Mouse (Mus musculus): Measurements from ENCODE around the gene Mroh2b.

The Mroh2b gene

GRCm38 (mm10) chr15:4898437-4898836 is at the start of gene Mroh2b:
Gene Mroh2b (plus strand): TSS chr15:4898737.
- DNase-seq (ENCODE audit: low spot score) = no peak

- DNase-seq (ENCODE audit: low spot score) = no peak
These were observed 48.5 kb upstream of the Mroh2b start for GRCm38 (mm10) chr15:4850015-4850414.

- no peak for DNase-seq (ENCODE audit: low spot score)
These were observed 3.6 kb upstream of the Mroh2b start for GRCm38 (mm10) chr15:4894962-4895361.

GRCm38 (mm10) chr15:4934731-4935130 is 36.2 kb downstream of the Mroh2b start:
- DNase-seq (ENCODE audit: low spot score) = no peak

- no peak for DNase-seq (ENCODE audit: low spot score)
These were observed 74.8 kb downstream of the Mroh2b start for GRCm38 (mm10) chr15:4973355-4973754.

- no peak for DNase-seq (ENCODE audit: low spot score)
These were observed 104.4 kb downstream of the Mroh2b start for GRCm38 (mm10) chr15:5002903-5003302.

- no peak for DNase-seq (ENCODE audit: low spot score)
These were observed 105.1 kb downstream of the Mroh2b start for GRCm38 (mm10) chr15:5003503-5004196.

- no peak for DNase-seq (ENCODE audit: low spot score)
These were observed 111.1 kb downstream of the Mroh2b start for GRCm38 (mm10) chr15:5009644-5010107.
